17 mouse cellular contexts compared by ENCODE assay signal in the genomic region with DNA sequence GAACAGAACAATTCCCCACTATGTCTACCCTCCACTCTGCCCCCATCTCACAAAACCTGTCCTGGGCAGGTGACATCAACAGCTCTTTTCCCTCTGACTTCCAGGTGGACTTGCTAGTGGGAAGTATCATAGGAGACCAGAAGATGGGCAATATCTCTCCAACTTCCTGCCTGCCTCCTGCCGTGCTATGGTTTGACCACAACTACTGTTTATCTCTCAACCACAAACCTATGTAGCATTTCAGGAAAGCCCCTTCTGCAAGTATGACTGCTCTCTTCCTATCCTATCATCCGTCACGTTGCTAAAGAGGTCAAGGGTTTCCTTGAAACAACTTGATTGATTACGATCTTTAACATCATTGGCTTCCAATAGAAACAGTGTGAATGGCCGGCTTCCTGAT. TPM values are rescaled to one million over a fixed set of nuclear protein-coding genes. Genes with fewer than 3 reads are reported as not detected.
"Had no signal": no experiment of that assay in that cellular context is flagged by ENCODE, and none has a peak within 500 bp of the region (broad histone marks: within the 10 kb centered on the region; RNA-seq: fewer than 3 reads in every experiment).

No protein-coding gene starts in this region.

- ATAC-seq: liver, postnatal 0 days; midbrain, embryonic 16.5 days had no signal

- H3K4me3 ChIP-seq: limb, embryonic 12.5 days; liver, embryonic 13.5 days; midbrain, embryonic 12.5 days; neural tube, embryonic 13.5 days had no signal

- H3K9ac ChIP-seq: limb, embryonic 12.5 days; liver, embryonic 13.5 days; liver, postnatal 0 days; midbrain, embryonic 12.5 days; neural tube, embryonic 13.5 days had no signal

- DNase-seq: kidney, adult 2 months; kidney, postnatal 36 days; layer of hippocampus, adult 9-11 months; layer of hippocampus, postnatal 36 days; liver; liver, embryonic 13.5 days; liver, postnatal 0 days; retina, postnatal 1 day; right cerebral cortex, postnatal 4 days; spleen, adult 18-20 months; thymus, adult 2 months; thymus, postnatal 25 days had no signal

- H3K4me1 ChIP-seq: liver, embryonic 13.5 days; midbrain, embryonic 12.5 days had no signal

- H3K9me3 ChIP-seq: limb, embryonic 12.5 days; liver, embryonic 13.5 days; midbrain, embryonic 12.5 days; neural tube, embryonic 13.5 days had no signal

- H3K27ac ChIP-seq: kidney, postnatal 0 days; limb, embryonic 12.5 days; liver, embryonic 13.5 days; midbrain, embryonic 12.5 days; neural tube, embryonic 13.5 days had no signal

- H3K36me3 ChIP-seq: limb, embryonic 12.5 days; liver, embryonic 13.5 days; midbrain, embryonic 12.5 days; neural tube, embryonic 13.5 days had no signal

- H3K27me3 ChIP-seq: limb, embryonic 12.5 days; liver, embryonic 13.5 days; midbrain, embryonic 12.5 days; neural tube, embryonic 13.5 days had no signal

RNA-seq across cellular contexts. Expression of gene Adamts20, which starts 12.4 kb away (rescaled TPM):
- polyA plus RNA-seq: liver, postnatal 0 days had no signal
